Mouse (Mus musculus) hindbrain, embryonic 11.5 days (tissue): ENCODE results near the gene Tat. TPM values are rescaled to one million over a fixed set of nuclear protein-coding genes. Genes with fewer than 3 reads are reported as not detected.

Experiments used
- ATAC-seq: fragments of 200-750 bp; cut with Nextera tagmentation; 2 replicates; pipeline ENCODE4 v1.8.0; 2017; ENCODE audit warnings: mild to moderate bottlenecking, moderate TSS enrichment, moderate library complexity; ENCODE audit not compliant: low FRiP score
- DNase-seq: peaks from one replicate; pipeline ENCODE4 v3.0.0-alpha.2; 2015; ENCODE audit warnings: low spot score
- H3K27ac ChIP-seq: fragments of 300-500 bp; sonication (generic); 2 replicates; pipeline ENCODE4 v1.5.1; 2014; ENCODE audit warnings: mild to moderate bottlenecking, low read depth, low read length
- H3K27me3 ChIP-seq: fragments of 300-500 bp; sonication (generic); 2 replicates; pipeline ENCODE4 v1.6.1; 2014; ENCODE audit warnings: mild to moderate bottlenecking, low read length, moderate library complexity, mixed read lengths; ENCODE audit not compliant: control insufficient read depth, insufficient read depth
- H3K36me3 ChIP-seq: fragments of 300-500 bp; sonication (generic); 2 replicates; pipeline ENCODE4 v1.6.1; 2014; ENCODE audit warnings: mild to moderate bottlenecking, low read length, moderate library complexity, mixed read lengths; ENCODE audit not compliant: control insufficient read depth, insufficient read depth
- H3K4me1 ChIP-seq: fragments of 300-500 bp; sonication (generic); replicated peaks from 2 replicates; pipeline ENCODE4 v1.6.1; 2014; ENCODE audit warnings: low read length, mixed read lengths; ENCODE audit not compliant: control insufficient read depth, insufficient read depth
- H3K4me2 ChIP-seq: fragments of 300-500 bp; sonication (generic); replicated peaks from 2 replicates; pipeline ENCODE4 v1.6.1; 2014; ENCODE audit warnings: mild to moderate bottlenecking, low read depth, low read length
- H3K4me3 ChIP-seq: fragments of 300-500 bp; sonication (generic); 2 replicates; pipeline ENCODE4 v1.5.1; 2014; ENCODE audit warnings: low read depth, low read length
- H3K9ac ChIP-seq: fragments of 300-500 bp; sonication (generic); 2 replicates; pipeline ENCODE4 v1.6.1; 2014; ENCODE audit warnings: low read depth, low read length
- H3K9me3 ChIP-seq: fragments of 300-500 bp; sonication (generic); 2 replicates; pipeline ENCODE4 v1.6.1; 2016; ENCODE audit warnings: low read length; ENCODE audit not compliant: control insufficient read depth
- WGBS: fragments of 180-500 bp; shearing (Covaris S2); extraction: QIAGEN DNeasy Blood & Tissue Kit; methylation state at CpG from one replicate; pipeline ENCODE4 v1.1.7; 2014; 5-methylcytosine and 5-hydroxymethylcytosine counted together
- polyA plus RNA-seq: library from polyadenylated mRNA; unstranded; fragments of >200 nt; fragmentation: Nextera tagmentation; extraction: Ambion mirVana; gene quantifications from 2 replicates; pipeline ENCODE4 v1.2.1, GENCODE M21; 2014

The Tat gene
- polyA plus RNA-seq, 1 experiment from 2014 or later = not detected

DNA sequence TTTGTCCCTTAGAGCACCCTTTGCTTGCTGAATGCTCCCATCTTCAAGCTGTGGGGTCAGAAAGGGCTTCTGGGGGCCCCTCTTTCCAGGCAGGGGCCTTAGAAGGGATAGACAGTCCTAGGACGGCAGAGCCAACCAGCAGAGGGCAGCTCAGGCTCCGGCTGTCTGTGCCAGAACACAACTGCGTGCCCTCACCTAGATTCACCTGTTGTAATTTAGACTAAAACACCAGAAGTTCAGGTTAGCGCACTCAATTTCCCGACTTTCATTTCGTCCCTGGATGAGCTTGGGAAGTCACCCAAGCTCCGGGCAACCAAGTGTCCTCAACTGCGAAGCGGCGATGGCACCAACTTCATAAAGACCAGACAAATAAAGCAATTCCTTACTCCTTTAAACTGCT, 21.4 kb upstream of the Tat start:
- Histone ChIP-seq H3K4me1 (no peaks in the 10 kb centered on the region), H3K27ac (no peak overlapping the region), H3K27me3 (peaks cover 8% of the 10 kb centered on the region; the same call in 1 of the 2 replicates), H3K9me3 (no peaks in the 10 kb centered on the region), H3K4me2 (no peak overlapping the region), H3K4me3 (no peak overlapping the region), H3K9ac (no peak overlapping the region), H3K36me3 (no peaks in the 10 kb centered on the region)
- no peak for DNase-seq
- WGBS = 60% methylated on average over 10 of the region's 10 CpGs
- no peak for ATAC-seq

DNA sequence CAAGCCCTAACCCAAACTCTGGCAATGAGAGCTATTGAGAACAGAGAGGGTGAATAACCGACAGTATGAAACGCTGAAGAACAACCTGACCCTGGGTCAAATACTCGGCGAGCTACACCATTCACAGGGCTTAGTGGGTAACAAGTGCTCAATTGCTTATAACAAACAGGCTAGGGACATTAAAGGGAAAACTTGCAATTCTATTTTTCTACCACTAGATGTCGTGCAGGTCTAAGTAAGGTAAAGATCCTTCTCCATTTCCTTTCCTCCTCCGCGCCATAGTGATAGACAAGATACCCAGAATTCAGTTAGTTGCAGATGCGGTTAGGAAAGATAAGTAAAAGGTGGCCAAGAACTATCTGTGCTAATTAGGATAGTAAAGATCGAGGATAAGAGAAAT, 19.9 kb upstream of the Tat start:
- Histone ChIP-seq H3K4me1 (no peaks in the 10 kb centered on the region), H3K9me3 (no peaks in the 10 kb centered on the region), H3K36me3 (no peaks in the 10 kb centered on the region), H3K9ac (no peak overlapping the region), H3K4me2 (no peak overlapping the region), H3K4me3 (no peak overlapping the region), H3K27me3 (peaks cover 8% of the 10 kb centered on the region; the same call in 1 of the 2 replicates), H3K27ac (no peak overlapping the region)
- DNase-seq (peak; percentile 59), ATAC-seq (no peak)
- WGBS = 12% methylated on average over 9 of the region's 9 CpGs

DNA sequence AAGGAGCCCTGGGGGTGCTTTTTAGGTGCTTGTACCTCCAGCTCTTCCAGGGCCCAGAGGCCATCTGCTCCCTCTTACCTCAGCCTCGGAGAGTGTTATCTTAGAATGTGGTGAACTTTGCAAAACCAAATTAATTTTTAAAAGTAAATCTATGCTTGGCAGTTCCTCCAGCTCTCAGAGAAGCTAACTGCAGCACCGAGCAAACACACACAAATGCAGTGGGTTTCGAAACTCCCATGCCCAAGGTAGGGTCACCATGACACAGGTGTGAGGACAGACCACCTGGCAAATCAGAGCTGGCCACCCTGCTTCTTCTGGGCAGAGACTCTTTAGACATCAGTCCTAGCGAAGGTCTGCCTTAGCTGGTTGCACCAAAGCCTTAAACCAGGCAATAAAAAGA, 17.3 kb upstream of the Tat start:
- peaks cover 8% of the 10 kb centered on the region; the same call in 1 of the 2 replicates for H3K27me3 ChIP-seq
- DNase-seq (no peak), ATAC-seq (no peak)
- H3K9ac ChIP-seq = no peak overlapping the region
- 86% methylated on average over 4 of the region's 4 CpGs for WGBS
- H3K9me3 ChIP-seq = no peaks in the 10 kb centered on the region
- H3K4me2 ChIP-seq = no peak overlapping the region
- H3K4me3 ChIP-seq = no peak overlapping the region
- no peaks in the 10 kb centered on the region for H3K4me1 ChIP-seq
- H3K27ac ChIP-seq = no peak overlapping the region
- H3K36me3 ChIP-seq = no peaks in the 10 kb centered on the region

DNA sequence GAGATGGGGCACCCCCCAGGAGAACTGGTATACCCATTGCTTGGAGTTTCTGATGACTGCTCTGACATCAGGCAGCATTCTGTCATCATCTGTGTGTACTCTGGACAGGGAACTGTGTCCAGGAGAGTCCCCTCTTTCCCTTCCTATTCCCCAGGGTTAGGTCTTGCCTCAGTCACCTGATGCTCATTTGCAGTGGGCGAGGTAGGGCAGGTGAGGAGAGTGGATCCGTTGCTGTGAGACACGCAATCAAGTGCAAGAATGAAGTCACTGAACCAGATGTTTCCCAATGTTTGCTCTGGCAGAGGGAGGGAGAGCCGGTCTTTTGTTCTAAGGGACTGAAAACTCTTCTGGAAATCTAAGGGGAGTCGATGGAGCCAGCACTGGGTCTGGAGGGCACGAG, 10.9 kb upstream of the Tat start:
- H3K36me3 ChIP-seq = no peaks in the 10 kb centered on the region
- DNase-seq = no peak
- no peak overlapping the region for H3K9ac ChIP-seq
- ATAC-seq = no peak
- H3K27ac ChIP-seq = no peak overlapping the region
- H3K4me2 ChIP-seq = no peak overlapping the region
- H3K4me3 ChIP-seq = no peak overlapping the region
- 76% methylated on average over 6 of the region's 6 CpGs for WGBS
- no peaks in the 10 kb centered on the region for H3K27me3 ChIP-seq
- no peaks in the 10 kb centered on the region for H3K4me1 ChIP-seq
- H3K9me3 ChIP-seq = no peaks in the 10 kb centered on the region

DNA sequence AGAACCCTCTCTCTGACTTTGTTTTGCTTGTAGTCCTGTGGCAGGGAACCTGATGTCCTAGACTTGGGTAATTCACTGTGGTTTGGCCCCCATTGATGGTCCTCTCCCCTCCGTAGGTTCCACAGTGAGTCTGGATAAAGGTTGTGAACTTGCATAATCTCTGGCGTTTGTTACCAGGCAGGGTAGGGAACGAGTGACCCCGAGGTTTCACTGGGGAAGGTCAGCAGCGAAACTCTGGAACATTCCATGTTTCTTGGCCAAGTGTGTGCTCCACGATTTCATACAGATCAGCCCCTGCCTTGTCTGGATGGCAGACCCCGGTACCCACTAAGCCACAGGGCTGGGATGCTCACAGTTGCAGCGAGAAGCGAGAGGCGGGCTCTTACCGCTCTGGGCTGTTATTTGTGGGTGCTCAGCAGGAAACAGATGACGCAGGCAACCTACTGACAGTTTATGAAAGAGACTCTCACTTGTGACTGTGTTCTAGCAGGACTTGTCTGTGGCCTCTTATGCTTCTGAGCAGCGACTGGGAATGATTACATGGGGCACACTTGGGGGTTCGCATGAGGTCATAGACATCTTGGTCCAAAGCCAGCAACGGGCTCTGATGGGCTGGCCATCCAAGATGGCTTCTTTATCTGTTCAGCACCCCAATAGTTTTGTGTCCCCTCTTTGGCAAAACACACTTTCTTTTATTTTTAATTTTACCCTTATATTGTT, 7.7 kb upstream of the Tat start:
- H3K4me3 ChIP-seq = no peak overlapping the region
- H3K27me3 ChIP-seq = no peaks in the 10 kb centered on the region
- no peak overlapping the region for H3K9ac ChIP-seq
- H3K27ac ChIP-seq = no peak overlapping the region
- H3K4me2 ChIP-seq = no peak overlapping the region
- DNase-seq (no peak), ATAC-seq (no peak)
- no peaks in the 10 kb centered on the region for H3K4me1 ChIP-seq
- H3K9me3 ChIP-seq = no peaks in the 10 kb centered on the region
- WGBS = 72% methylated on average over 15 of the region's 15 CpGs
- H3K36me3 ChIP-seq = no peaks in the 10 kb centered on the region

DNA sequence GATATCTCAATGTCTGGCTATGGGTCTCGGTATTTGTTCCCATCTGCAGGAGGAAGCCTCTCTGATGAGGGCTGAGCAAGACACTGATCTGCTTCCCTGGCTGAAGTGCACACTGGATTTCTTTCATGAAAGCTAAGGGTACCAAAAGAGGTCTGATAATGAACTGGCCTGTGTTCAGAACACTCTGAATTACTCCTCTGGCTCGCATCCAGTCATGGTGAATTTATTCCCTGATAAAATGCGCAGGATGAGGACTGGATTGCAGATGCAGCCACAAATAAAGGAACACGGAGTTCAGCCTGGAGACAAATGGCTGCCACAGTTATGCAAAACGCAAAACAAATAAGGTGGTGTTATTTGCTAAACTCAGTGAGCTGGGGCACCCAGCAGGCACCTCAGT, 6.3 kb upstream of the Tat start:
- Histone ChIP-seq H3K4me1 (no peaks in the 10 kb centered on the region), H3K36me3 (no peaks in the 10 kb centered on the region), H3K27ac (no peak overlapping the region), H3K4me2 (no peak overlapping the region), H3K9ac (no peak overlapping the region), H3K9me3 (no peaks in the 10 kb centered on the region), H3K4me3 (no peak overlapping the region), H3K27me3 (no peaks in the 10 kb centered on the region)
- ATAC-seq = no peak
- no peak for DNase-seq
- 38% methylated on average over 5 of the region's 5 CpGs for WGBS

DNA sequence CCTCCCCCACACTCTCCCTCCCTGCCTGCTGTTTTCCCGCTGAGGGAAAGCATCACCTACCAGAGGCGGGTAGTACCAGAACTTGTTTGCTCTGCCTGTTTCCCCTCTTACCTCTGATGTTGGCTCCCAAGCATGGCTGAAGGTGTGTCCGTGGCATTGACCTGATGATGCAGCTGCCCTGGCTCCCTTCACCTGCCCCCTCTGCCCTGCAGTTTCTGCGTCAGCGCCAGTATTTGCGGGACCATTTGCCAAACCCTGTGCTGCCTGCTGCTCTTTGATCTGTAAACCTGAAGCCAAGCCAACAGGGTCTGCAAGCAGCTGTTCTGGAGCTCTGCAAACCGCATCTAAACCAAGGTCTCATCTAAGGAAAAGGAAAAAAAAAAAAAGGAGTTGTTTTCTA, 3.9 kb upstream of the Tat start:
- Histone ChIP-seq H3K4me1 (no peaks in the 10 kb centered on the region), H3K36me3 (no peaks in the 10 kb centered on the region), H3K9ac (no peak overlapping the region), H3K27me3 (no peaks in the 10 kb centered on the region), H3K4me3 (no peak overlapping the region), H3K9me3 (no peaks in the 10 kb centered on the region), H3K27ac (no peak overlapping the region), H3K4me2 (no peak overlapping the region)
- 74% methylated on average over 7 of the region's 7 CpGs for WGBS
- DNase-seq = no peak
- no peak for ATAC-seq

DNA sequence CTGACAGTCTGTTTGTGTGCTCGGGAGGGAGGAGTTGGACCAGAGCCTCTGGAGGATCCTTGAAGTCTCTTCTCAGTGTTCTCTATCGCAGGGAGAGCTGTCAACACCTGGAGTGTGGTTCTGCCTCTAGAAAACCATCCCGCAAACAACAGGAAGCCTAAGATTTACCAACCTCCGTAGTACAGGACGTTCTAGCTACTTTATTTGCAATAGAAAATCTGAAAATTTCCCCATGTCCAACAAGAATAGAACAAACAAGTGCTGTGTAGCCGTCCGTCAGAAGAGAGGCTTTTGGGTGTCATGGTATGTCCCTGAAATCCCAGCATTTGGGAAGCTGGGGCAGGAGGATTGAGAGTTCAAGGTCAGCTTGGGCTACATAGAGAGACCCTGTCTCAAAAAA, 2.5 kb upstream of the Tat start:
- Histone ChIP-seq H3K27ac (no peak overlapping the region), H3K27me3 (no peaks in the 10 kb centered on the region), H3K4me1 (no peaks in the 10 kb centered on the region), H3K4me3 (no peak overlapping the region), H3K4me2 (no peak overlapping the region), H3K36me3 (no peaks in the 10 kb centered on the region), H3K9ac (no peak overlapping the region), H3K9me3 (no peaks in the 10 kb centered on the region)
- no peak for ATAC-seq
- DNase-seq = no peak
- WGBS = 88% methylated on average over 7 of the region's 7 CpGs

DNA sequence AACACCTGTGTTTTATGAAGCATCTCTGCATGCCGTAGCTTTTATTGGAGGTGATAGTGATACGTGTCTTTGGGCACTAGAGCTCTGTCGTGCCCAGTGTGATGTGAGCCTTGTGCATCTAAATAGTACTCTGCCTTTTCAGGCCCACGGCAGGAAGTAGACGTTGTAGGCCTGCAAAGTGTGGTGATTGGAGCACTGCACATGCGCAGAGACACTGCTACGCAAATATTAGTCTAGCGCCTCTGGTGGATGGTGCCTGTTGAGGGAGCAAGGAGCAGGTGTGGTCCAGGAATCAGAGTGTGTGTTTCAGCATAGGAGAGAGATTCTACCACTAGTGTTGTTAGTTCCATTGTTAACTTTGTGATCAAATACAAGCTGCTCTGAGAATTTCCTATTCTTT, 1.1 kb upstream of the Tat start:
- Histone ChIP-seq H3K9ac (no peak overlapping the region), H3K4me3 (no peak overlapping the region), H3K27me3 (no peaks in the 10 kb centered on the region), H3K36me3 (no peaks in the 10 kb centered on the region), H3K4me2 (no peak overlapping the region), H3K4me1 (no peaks in the 10 kb centered on the region), H3K9me3 (no peaks in the 10 kb centered on the region), H3K27ac (no peak overlapping the region)
- 88% methylated on average over 8 of the region's 8 CpGs for whole genome bisulfite sequencing
- DNase-seq = no peak
- no peak for ATAC-seq
